Comparison of ENCODE assay signal across 10 mouse cellular contexts in the genomic region with DNA sequence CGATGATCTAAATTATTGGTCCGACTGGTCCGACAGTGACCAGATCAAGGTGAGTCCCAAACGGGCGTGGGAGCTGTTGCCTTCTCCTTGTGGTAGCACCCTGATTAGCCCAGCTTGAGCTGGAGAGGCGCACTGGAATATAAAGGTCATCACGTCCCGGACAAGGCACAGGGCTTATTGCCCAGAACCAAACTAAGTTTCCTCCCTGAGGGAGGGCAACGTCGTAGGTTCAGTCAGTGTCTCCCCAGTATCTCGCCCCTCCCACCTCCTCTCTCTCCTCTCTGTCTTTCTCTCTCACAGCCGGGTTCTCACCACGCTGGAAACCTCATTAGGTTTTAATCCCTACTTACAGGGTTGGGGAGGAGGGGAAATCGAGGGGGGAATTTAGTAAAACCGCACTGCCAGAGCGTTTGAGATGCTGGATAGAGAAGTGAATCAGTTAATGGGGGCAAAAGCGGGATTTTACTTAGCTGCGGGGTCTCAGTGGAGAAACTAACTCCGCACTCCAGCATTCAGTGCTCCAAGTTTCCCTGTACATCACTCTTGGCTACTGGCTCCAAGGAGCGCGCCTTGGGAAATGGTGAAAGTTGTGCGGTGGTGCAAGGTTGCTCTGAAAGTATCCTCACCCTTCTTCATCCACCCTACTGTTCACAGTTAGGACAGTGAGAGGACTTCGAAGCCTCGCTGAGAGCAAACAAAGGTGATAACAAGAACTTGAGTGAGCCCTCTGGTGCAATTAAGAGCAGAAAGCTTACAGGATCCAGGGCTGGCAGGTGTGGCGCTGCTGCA. TPM values are rescaled to one million over a fixed set of nuclear protein-coding genes. Genes with fewer than 3 reads are reported as not detected.
DNase-seq lines count a peak whose midpoint lies in the region; ATAC-seq and TF ChIP-seq lines count a peak whose summit lies in the region.
"Had no signal": no experiment of that assay in that cellular context is flagged by ENCODE, and none has a peak within 500 bp of the region (broad histone marks: within the 10 kb centered on the region; RNA-seq: fewer than 3 reads in every experiment).

No protein-coding gene starts in this region.

- H3K27me3 ChIP-seq in lung, embryonic 15.5 days: peaks cover 43% of the 10 kb centered on the region
- H3K27me3 ChIP-seq in forebrain, embryonic 11.5 days (ENCODE audit: control insufficient read depth, insufficient read depth, low read length): peaks cover 26% of the 10 kb centered on the region
- peaks cover 32% of the 10 kb centered on the region for H3K27me3 ChIP-seq in limb, embryonic 14.5 days (ENCODE audit: control insufficient read depth, insufficient read depth, low read length)
- H3K27me3 ChIP-seq in stomach, embryonic 16.5 days (ENCODE audit: control insufficient read depth, insufficient read depth, low read length): peaks cover 34% of the 10 kb centered on the region

- H3K27ac ChIP-seq in lung, embryonic 15.5 days: no peak overlapping the region
- H3K27ac ChIP-seq in forebrain, embryonic 11.5 days (ENCODE audit: low read depth, low read length): no peak overlapping the region
- H3K27ac ChIP-seq in limb, embryonic 14.5 days (replicated peaks; ENCODE audit: low read depth, low read length): no peak overlapping the region
- no peak overlapping the region for H3K27ac ChIP-seq in stomach, embryonic 16.5 days (ENCODE audit: low read length)

- no peaks in the 10 kb centered on the region for H3K4me1 ChIP-seq in lung, embryonic 15.5 days
- H3K4me1 ChIP-seq in forebrain, embryonic 11.5 days (replicated peaks; ENCODE audit: control insufficient read depth, insufficient read depth, low read length): peaks cover 8% of the 10 kb centered on the region
- H3K4me1 ChIP-seq in limb, embryonic 14.5 days (ENCODE audit: control insufficient read depth, insufficient read depth, low read length): peaks cover 25% of the 10 kb centered on the region; the same call in 1 of the 2 replicates
- peaks cover 11% of the 10 kb centered on the region for H3K4me1 ChIP-seq in stomach, embryonic 16.5 days (ENCODE audit: control insufficient read depth, insufficient read depth, low read length)

- peak overlapping the region; percentile 46 for H3K4me2 ChIP-seq in lung, embryonic 15.5 days
- peak overlapping the region; percentile 76 for H3K4me2 ChIP-seq in forebrain, embryonic 11.5 days (ENCODE audit: low read depth, low read length, severe bottlenecking)
- peak overlapping the region; percentile 69 for H3K4me2 ChIP-seq in limb, embryonic 14.5 days (replicated peaks; ENCODE audit: low read depth, low read length, severe bottlenecking)
- peak overlapping the region; percentile 49 for H3K4me2 ChIP-seq in stomach, embryonic 16.5 days (ENCODE audit: low read depth, low read length)

- H3K36me3 ChIP-seq in lung, embryonic 15.5 days: no peaks in the 10 kb centered on the region
- H3K36me3 ChIP-seq in forebrain, embryonic 11.5 days (ENCODE audit: control insufficient read depth, insufficient read depth, low read length): no peaks in the 10 kb centered on the region
- no peaks in the 10 kb centered on the region for H3K36me3 ChIP-seq in limb, embryonic 14.5 days (ENCODE audit: control insufficient read depth, insufficient read depth, low read length)
- no peaks in the 10 kb centered on the region for H3K36me3 ChIP-seq in stomach, embryonic 16.5 days (ENCODE audit: control insufficient read depth, insufficient read depth, low read length)

- TF ChIP-seq POLR2A in limb, embryonic 14.5 days (IDR thresholded peaks at IDR 0.05; ENCODE audit: borderline replicate concordance, extremely low read depth, insufficient read depth, insufficient read length): no peak

- no peak overlapping the region for H3K9ac ChIP-seq in lung, embryonic 15.5 days
- H3K9ac ChIP-seq in forebrain, embryonic 11.5 days (ENCODE audit: low read length): peak overlapping the region; percentile 21; the same call in 1 of the 2 replicates
- H3K9ac ChIP-seq in limb, embryonic 14.5 days (ENCODE audit: low read depth, low read length, severe bottlenecking): 0 out of 2 replicates have a peak overlapping the region, but pooled peaks have one; percentile 12
- H3K9ac ChIP-seq in stomach, embryonic 16.5 days (ENCODE audit: low read length): no peak overlapping the region

- no peak for ATAC-seq in lung, embryonic 15.5 days (ENCODE audit: borderline replicate concordance, extremely low read depth, low FRiP score, low TSS enrichment)
- ATAC-seq in forebrain, embryonic 11.5 days (replicated peaks; ENCODE audit: low FRiP score): peak; percentile 59; the same call in 1 of the 2 replicates
- no peak for ATAC-seq in limb, embryonic 14.5 days (ENCODE audit: low FRiP score, low read depth)
- ATAC-seq in stomach, embryonic 16.5 days (ENCODE audit: insufficient read depth, low FRiP score): no peak
- no peak for ATAC-seq in granulocyte monocyte progenitor cell, adult 5-6 weeks (replicated peaks; ENCODE audit: poor library complexity, severe bottlenecking)

- 2% methylated on average over 25 of the region's 25 CpGs for WGBS in lung, embryonic 15.5 days
- 1% methylated on average over 25 of the region's 25 CpGs for WGBS in forebrain, embryonic 11.5 days
- WGBS in limb, embryonic 14.5 days: 3% methylated on average over 25 of the region's 25 CpGs
- 1% methylated on average over 25 of the region's 25 CpGs for whole genome bisulfite sequencing in stomach, embryonic 16.5 days

- no peaks in the 10 kb centered on the region for H3K9me3 ChIP-seq in lung, embryonic 15.5 days
- H3K9me3 ChIP-seq in forebrain, embryonic 11.5 days (ENCODE audit: control insufficient read depth, low read length): no peaks in the 10 kb centered on the region
- H3K9me3 ChIP-seq in limb, embryonic 14.5 days (ENCODE audit: control insufficient read depth, low read length): no peaks in the 10 kb centered on the region
- no peaks in the 10 kb centered on the region for H3K9me3 ChIP-seq in stomach, embryonic 16.5 days (replicated peaks; ENCODE audit: control insufficient read depth, low read length)

- DNase-seq in lung, adult 18-20 months: no peak
- peak; percentile 53 for DNase-seq in forebrain, embryonic 11.5 days (ENCODE audit: low spot score)
- DNase-seq in limb, embryonic 14.5 days (ENCODE audit: low spot score): no peak
- DNase-seq in urinary bladder, postnatal 4 days (ENCODE audit: low spot score in 2 of 2): no peak
- DNase-seq in testis, postnatal 14 days (ENCODE audit: low spot score): no peak
- DNase-seq: cerebellum, adult 8-10 months; kidney, adult 11 months had no signal

- H3K4me3 ChIP-seq in lung, embryonic 15.5 days: no peak overlapping the region
- peak overlapping the region; percentile 38 for H3K4me3 ChIP-seq in forebrain, embryonic 11.5 days (ENCODE audit: low read depth, low read length)
- H3K4me3 ChIP-seq in limb, embryonic 14.5 days (replicated peaks; ENCODE audit: low read length): peak overlapping the region; percentile 39
- H3K4me3 ChIP-seq in stomach, embryonic 16.5 days (replicated peaks; ENCODE audit: low read length): peak overlapping the region; percentile 35; the same call in 1 of the 2 replicates

RNA-seq across cellular contexts. Expression of gene Tac1, which starts 1.2 kb away (rescaled TPM):
- polyA plus RNA-seq in lung, embryonic 15.5 days (2015; fragmentation: Nextera tagmentation; extraction: Ambion mirVana): 0.20 and 0.25 TPM in 2 replicates
- 6.8 and 9.0 TPM in 2 replicates for polyA plus RNA-seq in forebrain, embryonic 11.5 days (2014; fragmentation: Nextera tagmentation; extraction: Ambion mirVana)
- polyA plus RNA-seq in limb, embryonic 14.5 days (2012; rRNA removed): 15.0 and 15.5 TPM in 2 replicates
- polyA plus RNA-seq in limb, embryonic 14.5 days (2014; fragmentation: Nextera tagmentation; extraction: Ambion mirVana): 31.0 and 31.7 TPM in 2 replicates
- polyA plus RNA-seq in stomach, embryonic 16.5 days (2015; fragmentation: Nextera tagmentation; extraction: Ambion mirVana): 31.4 and 33.3 TPM in 2 replicates
- not detected in 2 replicates for total RNA-seq in granulocyte monocyte progenitor cell, adult 5-6 weeks (2014; fragmentation: Nextera tagmentation)
- not detected in 2 replicates for total RNA-seq in granulocyte monocyte progenitor cell, adult 5-6 weeks (2017)

Comparison
In these comparisons a context has a peak if more than half of its experiments do, and no peak if none do; other contexts are left out.
1. H3K9ac ChIP-seq: peak in forebrain, embryonic 11.5 days (single experiment) and limb, embryonic 14.5 days (single experiment); none in lung, embryonic 15.5 days (single experiment) and stomach, embryonic 16.5 days (single experiment).
2. Peak in every context shown above with its lines, with median percentiles within 50 percentile points of each other: H3K4me2 ChIP-seq.